Mouse (Mus musculus): Measurements from ENCODE around the gene Ctdsp2. TPM values are rescaled to one million over a fixed set of nuclear protein-coding genes. Genes with fewer than 3 reads are reported as not detected.

Gene Ctdsp2
- polyA plus RNA-seq, 1 experiment from 2014 or later: 112 TPM

- Histone ChIP-seq H3K27ac (ENCODE audit: low read depth, low read length) (peak overlapping the region; percentile 91), H3K9ac (ENCODE audit: low read depth, low read length) (peak overlapping the region; percentile 35; the same call in 1 of the 2 replicates), H3K27me3 (ENCODE audit: control insufficient read depth, insufficient read depth, low read length) (no peaks in the 10 kb centered on the region), H3K36me3 (ENCODE audit: control insufficient read depth, insufficient read depth, low read length) (no peaks in the 10 kb centered on the region), H3K4me1 (ENCODE audit: control insufficient read depth, insufficient read depth, low read length) (peaks cover 29% of the 10 kb centered on the region), H3K4me2 (replicated peaks; ENCODE audit: low read depth, low read length) (no peak overlapping the region), H3K4me3 (ENCODE audit: low read length) (no peak overlapping the region), H3K9me3 (ENCODE audit: control insufficient read depth, low read length) (peaks cover 3% of the 10 kb centered on the region; the same call in 1 of the 2 replicates)
- 39% methylated on average over 18 of the region's 18 CpGs for WGBS
- ATAC-seq (ENCODE audit: low FRiP score, low TSS enrichment): peak; percentile 24; the same call in 1 of the 2 replicates
These were observed 42.7 kb upstream of the Ctdsp2 start for GRCm38 (mm10) chr10:126935556-126936381.

DNA sequence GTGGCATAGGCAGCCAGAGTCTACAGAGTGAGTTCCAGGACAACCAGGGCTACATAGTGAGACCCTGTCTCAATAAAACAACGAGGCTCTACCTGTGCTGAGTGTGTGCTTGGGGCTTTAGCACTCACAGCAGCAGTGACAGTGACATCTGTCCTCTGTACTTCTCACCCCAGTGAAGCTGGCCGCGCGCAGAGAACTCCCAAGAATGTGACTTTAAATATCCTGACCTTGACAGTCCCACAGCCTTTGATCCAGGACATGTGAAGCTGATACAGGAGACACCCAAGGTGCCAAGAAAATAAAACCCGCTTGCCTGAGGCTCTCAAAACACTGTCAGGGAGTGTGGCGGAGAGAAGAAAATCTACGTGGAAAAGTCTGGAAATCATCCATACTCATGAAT lies 37.6 kb upstream of the Ctdsp2 start:
- no peak for ATAC-seq (ENCODE audit: low FRiP score, low TSS enrichment)
- H3K36me3 ChIP-seq (ENCODE audit: control insufficient read depth, insufficient read depth, low read length): no peaks in the 10 kb centered on the region
- H3K27me3 ChIP-seq (ENCODE audit: control insufficient read depth, insufficient read depth, low read length): no peaks in the 10 kb centered on the region
- no peak overlapping the region for H3K4me2 ChIP-seq (replicated peaks; ENCODE audit: low read depth, low read length)
- 37% methylated on average over 7 of the region's 7 CpGs for WGBS
- no peak overlapping the region for H3K4me3 ChIP-seq (ENCODE audit: low read length)
- peaks cover 3% of the 10 kb centered on the region; the same call in 1 of the 2 replicates for H3K9me3 ChIP-seq (ENCODE audit: control insufficient read depth, low read length)
- H3K4me1 ChIP-seq (ENCODE audit: control insufficient read depth, insufficient read depth, low read length): peaks cover 8% of the 10 kb centered on the region; the same call in 1 of the 2 replicates
- no peak overlapping the region for H3K9ac ChIP-seq (ENCODE audit: low read depth, low read length)
- H3K27ac ChIP-seq (ENCODE audit: low read depth, low read length): no peak overlapping the region

DNA sequence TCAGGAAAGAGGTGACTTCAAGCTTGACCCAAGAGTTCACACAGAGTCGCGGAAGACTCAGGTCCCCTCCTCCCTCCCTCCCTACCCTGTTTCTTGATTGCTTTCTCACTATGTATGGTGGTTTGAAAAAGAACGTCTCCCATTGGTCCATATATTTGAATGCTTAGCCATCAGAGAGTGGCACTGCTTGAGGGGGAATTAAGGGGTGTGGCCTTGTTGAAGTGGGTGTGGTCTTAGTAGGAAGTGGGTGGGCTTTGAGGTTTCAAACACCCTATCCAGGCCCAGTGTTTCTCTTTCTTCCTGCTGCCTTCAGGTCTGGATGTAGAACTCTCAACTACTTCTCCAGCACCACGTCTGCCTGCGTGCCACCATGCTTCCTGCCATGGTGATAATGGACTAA lies 33.0 kb upstream of the Ctdsp2 start:
- peaks cover 14% of the 10 kb centered on the region; the same call in 1 of the 2 replicates for H3K4me1 ChIP-seq (ENCODE audit: control insufficient read depth, insufficient read depth, low read length)
- ATAC-seq (ENCODE audit: low FRiP score, low TSS enrichment): no peak
- no peaks in the 10 kb centered on the region for H3K27me3 ChIP-seq (ENCODE audit: control insufficient read depth, insufficient read depth, low read length)
- WGBS: 90% methylated on average over 5 of the region's 5 CpGs
- no peaks in the 10 kb centered on the region for H3K9me3 ChIP-seq (ENCODE audit: control insufficient read depth, low read length)
- H3K4me3 ChIP-seq (ENCODE audit: low read length): no peak overlapping the region
- H3K4me2 ChIP-seq (replicated peaks; ENCODE audit: low read depth, low read length): no peak overlapping the region
- no peak overlapping the region for H3K27ac ChIP-seq (ENCODE audit: low read depth, low read length)
- no peak overlapping the region for H3K9ac ChIP-seq (ENCODE audit: low read depth, low read length)
- H3K36me3 ChIP-seq (ENCODE audit: control insufficient read depth, insufficient read depth, low read length): no peaks in the 10 kb centered on the region

GRCm38 (mm10) chr10:126949824-126950223 lies 28.7 kb upstream of the Ctdsp2 start:
- Histone ChIP-seq H3K4me1 (ENCODE audit: control insufficient read depth, insufficient read depth, low read length) (peaks cover 10% of the 10 kb centered on the region; the same call in 1 of the 2 replicates), H3K4me2 (replicated peaks; ENCODE audit: low read depth, low read length) (no peak overlapping the region), H3K4me3 (ENCODE audit: low read length) (no peak overlapping the region), H3K9me3 (ENCODE audit: control insufficient read depth, low read length) (no peaks in the 10 kb centered on the region), H3K36me3 (ENCODE audit: control insufficient read depth, insufficient read depth, low read length) (no peaks in the 10 kb centered on the region), H3K27ac (ENCODE audit: low read depth, low read length) (no peak overlapping the region; the same call in 1 of the 2 replicates), H3K9ac (ENCODE audit: low read depth, low read length) (no peak overlapping the region), H3K27me3 (ENCODE audit: control insufficient read depth, insufficient read depth, low read length) (no peaks in the 10 kb centered on the region)
- ATAC-seq (ENCODE audit: low FRiP score, low TSS enrichment): 0 out of 2 replicates have a peak, but pooled peaks have one; percentile 12
- 32% methylated on average over 5 of the region's 5 CpGs for WGBS

GRCm38 (mm10) chr10:126950572-126950971 lies 27.9 kb upstream of the Ctdsp2 start:
- Histone ChIP-seq H3K9ac (ENCODE audit: low read depth, low read length) (no peak overlapping the region), H3K4me3 (ENCODE audit: low read length) (no peak overlapping the region), H3K36me3 (ENCODE audit: control insufficient read depth, insufficient read depth, low read length) (no peaks in the 10 kb centered on the region), H3K27ac (ENCODE audit: low read depth, low read length) (no peak overlapping the region), H3K4me2 (replicated peaks; ENCODE audit: low read depth, low read length) (no peak overlapping the region), H3K27me3 (ENCODE audit: control insufficient read depth, insufficient read depth, low read length) (no peaks in the 10 kb centered on the region), H3K9me3 (ENCODE audit: control insufficient read depth, low read length) (no peaks in the 10 kb centered on the region), H3K4me1 (ENCODE audit: control insufficient read depth, insufficient read depth, low read length) (peaks cover 10% of the 10 kb centered on the region; the same call in 1 of the 2 replicates)
- no peak for ATAC-seq (ENCODE audit: low FRiP score, low TSS enrichment)
- WGBS: 86% methylated on average over 4 of the region's 4 CpGs

DNA sequence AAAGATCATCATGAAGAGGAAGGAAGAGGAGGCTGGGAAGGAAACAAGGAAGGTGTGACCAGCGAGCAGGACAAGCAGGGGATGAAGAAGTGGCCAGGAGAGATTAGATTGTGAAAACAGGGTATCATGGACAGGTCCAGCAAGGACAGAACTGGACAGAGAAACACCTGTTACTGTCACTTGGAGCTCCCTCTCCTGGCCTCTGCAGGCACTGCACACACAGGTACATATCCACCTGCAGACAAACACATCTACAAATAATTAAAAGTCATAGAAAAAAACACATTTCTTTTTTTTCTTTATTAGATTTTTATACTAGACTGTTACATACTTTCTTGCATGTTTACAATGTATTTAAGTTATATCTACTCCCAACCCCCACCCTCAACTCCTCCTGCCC lies 26.1 kb upstream of the Ctdsp2 start:
- no peak overlapping the region for H3K27ac ChIP-seq (ENCODE audit: low read depth, low read length)
- no peak overlapping the region for H3K9ac ChIP-seq (ENCODE audit: low read depth, low read length)
- ATAC-seq (ENCODE audit: low FRiP score, low TSS enrichment): no peak
- H3K4me1 ChIP-seq (ENCODE audit: control insufficient read depth, insufficient read depth, low read length): peaks cover 17% of the 10 kb centered on the region
- H3K4me3 ChIP-seq (ENCODE audit: low read length): no peak overlapping the region
- no peaks in the 10 kb centered on the region for H3K9me3 ChIP-seq (ENCODE audit: control insufficient read depth, low read length)
- WGBS: 94% methylated on average over 1 of the region's 1 CpGs
- no peaks in the 10 kb centered on the region for H3K36me3 ChIP-seq (ENCODE audit: control insufficient read depth, insufficient read depth, low read length)
- H3K4me2 ChIP-seq (replicated peaks; ENCODE audit: low read depth, low read length): no peak overlapping the region
- no peaks in the 10 kb centered on the region for H3K27me3 ChIP-seq (ENCODE audit: control insufficient read depth, insufficient read depth, low read length)

- no peaks in the 10 kb centered on the region for H3K27me3 ChIP-seq (ENCODE audit: control insufficient read depth, insufficient read depth, low read length)
- no peak overlapping the region for H3K4me3 ChIP-seq (ENCODE audit: low read length)
- peaks cover 21% of the 10 kb centered on the region for H3K4me1 ChIP-seq (ENCODE audit: control insufficient read depth, insufficient read depth, low read length)
- H3K9ac ChIP-seq (ENCODE audit: low read depth, low read length): no peak overlapping the region
- H3K36me3 ChIP-seq (ENCODE audit: control insufficient read depth, insufficient read depth, low read length): no peaks in the 10 kb centered on the region
- no peaks in the 10 kb centered on the region for H3K9me3 ChIP-seq (ENCODE audit: control insufficient read depth, low read length)
- WGBS: 94% methylated on average over 3 of the region's 3 CpGs
- H3K27ac ChIP-seq (ENCODE audit: low read depth, low read length): no peak overlapping the region
- H3K4me2 ChIP-seq (replicated peaks; ENCODE audit: low read depth, low read length): no peak overlapping the region
- ATAC-seq (ENCODE audit: low FRiP score, low TSS enrichment): no peak
These were observed 25.5 kb upstream of the Ctdsp2 start for GRCm38 (mm10) chr10:126953029-126953471.

DNA sequence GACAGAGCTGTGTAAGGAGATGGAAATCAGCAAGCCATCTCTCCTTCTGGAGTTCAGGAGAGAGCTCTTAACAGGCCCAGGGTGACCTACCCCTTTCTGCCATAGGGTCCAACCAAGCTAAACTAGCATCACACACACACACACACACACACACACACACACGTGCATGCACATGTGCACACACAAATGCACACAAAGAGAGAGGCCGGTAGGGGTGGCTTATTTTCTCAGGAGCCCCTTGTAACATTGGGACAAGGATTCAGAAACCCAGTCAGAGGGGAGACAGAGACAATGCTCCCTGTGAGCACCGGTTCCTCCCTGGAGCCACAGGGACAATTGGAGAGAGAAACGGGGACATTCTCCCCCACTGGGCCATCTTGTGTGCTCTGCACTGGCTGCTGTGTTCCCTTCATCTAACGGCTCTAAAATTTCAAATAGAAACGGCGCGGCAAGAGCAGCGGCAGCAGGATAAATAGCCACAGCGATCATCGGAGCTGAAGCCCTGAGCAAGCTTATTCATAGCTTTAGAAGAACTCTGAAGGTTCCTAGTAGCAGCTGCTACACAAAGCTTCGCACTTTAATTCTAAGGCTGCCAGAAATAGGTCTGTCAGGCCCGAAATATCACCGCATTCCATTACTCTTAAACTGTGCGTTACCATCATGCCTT lies 21.7 kb upstream of the Ctdsp2 start:
- no peaks in the 10 kb centered on the region for H3K27me3 ChIP-seq (ENCODE audit: control insufficient read depth, insufficient read depth, low read length)
- no peak for ATAC-seq (ENCODE audit: low FRiP score, low TSS enrichment)
- H3K4me3 ChIP-seq (ENCODE audit: low read length): no peak overlapping the region
- WGBS: 25% methylated on average over 15 of the region's 15 CpGs
- H3K9ac ChIP-seq (ENCODE audit: low read depth, low read length): peak overlapping the region; percentile 8; the same call in 1 of the 2 replicates
- peak overlapping the region; percentile 26; the same call in 1 of the 2 replicates for H3K4me2 ChIP-seq (replicated peaks; ENCODE audit: low read depth, low read length)
- peaks cover 17% of the 10 kb centered on the region for H3K4me1 ChIP-seq (ENCODE audit: control insufficient read depth, insufficient read depth, low read length)
- peak overlapping the region; percentile 48 for H3K27ac ChIP-seq (ENCODE audit: low read depth, low read length)
- H3K9me3 ChIP-seq (ENCODE audit: control insufficient read depth, low read length): no peaks in the 10 kb centered on the region
- H3K36me3 ChIP-seq (ENCODE audit: control insufficient read depth, insufficient read depth, low read length): no peaks in the 10 kb centered on the region
